Mouse (Mus musculus) limb, embryonic 10.5 days (tissue): ENCODE data around the gene Gm44790. TPM values are rescaled to one million over a fixed set of nuclear protein-coding genes. Genes with fewer than 3 reads are reported as not detected.
"Not testable (repeated sequence)": the region's sequence is repeated elsewhere in the genome, so short reads cannot be mapped to it uniquely, and the experiment has no call there.

ENCODE experiments used
- DNase-seq: peaks from one replicate; pipeline ENCODE4 v3.0.0-alpha.2; 2017; ENCODE audit warnings: low spot score
- H3K27ac ChIP-seq: fragments of 300-500 bp; sonication (generic); 2 replicates; pipeline ENCODE4 v1.5.1; 2016; ENCODE audit warnings: mild to moderate bottlenecking
- H3K27me3 ChIP-seq: fragments of 300-500 bp; sonication (generic); 2 replicates; pipeline ENCODE4 v1.6.1; 2016; ENCODE audit warnings: low read depth, mild to moderate bottlenecking; ENCODE audit not compliant: poor library complexity, severe bottlenecking
- H3K36me3 ChIP-seq: fragments of 300-500 bp; sonication (generic); 2 replicates; pipeline ENCODE4 v1.6.1; 2016; ENCODE audit warnings: mild to moderate bottlenecking, moderate library complexity
- H3K4me1 ChIP-seq: fragments of 300-500 bp; sonication (generic); 2 replicates; pipeline ENCODE4 v1.6.1; 2016
- H3K4me3 ChIP-seq: fragments of 300-500 bp; sonication (generic); 2 replicates; pipeline ENCODE4 v1.5.1; 2016; ENCODE audit warnings: mild to moderate bottlenecking, moderate library complexity
- H3K9me3 ChIP-seq: fragments of 300-500 bp; sonication (generic); replicated peaks from 2 replicates; pipeline ENCODE4 v1.6.1; 2016; ENCODE audit warnings: mild to moderate bottlenecking
- WGBS: fragments of 180-500 bp; shearing (Covaris S2); methylation state at CpG from one replicate; pipeline ENCODE4 v1.1.7; 2016; 5-methylcytosine and 5-hydroxymethylcytosine counted together
- polyA plus RNA-seq: library from polyadenylated mRNA; unstranded; fragments of >200 nt; fragmentation: Nextera tagmentation; extraction: Ambion mirVana; gene quantifications from 2 replicates; pipeline ENCODE4 v1.2.1, GENCODE M21; 2016

The Gm44790 gene
- not detected in 2 replicates for polyA plus RNA-seq

- Histone ChIP-seq H3K4me1 (no peaks in the 10 kb centered on the region), H3K9me3 (no peaks in the 10 kb centered on the region), H3K27me3 (no peaks in the 10 kb centered on the region), H3K36me3 (peaks cover 96% of the 10 kb centered on the region), H3K4me3 (no peak within 1 kb of the TSS), H3K27ac (no peak within 1 kb of the TSS)
- no peak for DNase-seq
- WGBS: 92% methylated on average over 1 of the region's 1 CpGs
Measured at GRCm38 (mm10) chr6:86426358-86426757, at the start of gene Gm44790. TSS of gene Gm44790 (plus strand) at chr6:86426658.

DNA sequence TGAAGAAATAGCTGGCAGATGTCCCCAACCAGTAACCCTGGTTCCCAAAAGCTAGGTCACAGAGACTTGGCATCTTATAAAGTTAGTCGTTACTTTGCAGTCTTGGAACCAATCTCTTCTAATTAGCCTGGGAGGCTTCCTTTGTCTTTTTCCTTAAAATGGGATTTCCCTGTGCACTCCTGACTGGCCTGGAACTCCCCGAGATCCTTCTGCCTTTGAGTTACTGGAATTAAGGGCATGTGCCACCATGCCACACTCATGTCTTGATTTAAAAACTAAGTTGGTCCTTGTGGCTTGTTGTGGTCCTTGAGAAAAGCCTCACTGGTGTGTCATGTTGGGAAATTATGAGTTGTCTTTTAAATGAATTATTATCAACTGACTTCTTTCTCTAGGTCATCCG is 48.1 kb upstream of the Gm44790 start:
- WGBS: 94% methylated on average over 3 of the region's 3 CpGs
- H3K36me3 ChIP-seq: peaks cover 65% of the 10 kb centered on the region
- no peaks in the 10 kb centered on the region for H3K27me3 ChIP-seq

DNA sequence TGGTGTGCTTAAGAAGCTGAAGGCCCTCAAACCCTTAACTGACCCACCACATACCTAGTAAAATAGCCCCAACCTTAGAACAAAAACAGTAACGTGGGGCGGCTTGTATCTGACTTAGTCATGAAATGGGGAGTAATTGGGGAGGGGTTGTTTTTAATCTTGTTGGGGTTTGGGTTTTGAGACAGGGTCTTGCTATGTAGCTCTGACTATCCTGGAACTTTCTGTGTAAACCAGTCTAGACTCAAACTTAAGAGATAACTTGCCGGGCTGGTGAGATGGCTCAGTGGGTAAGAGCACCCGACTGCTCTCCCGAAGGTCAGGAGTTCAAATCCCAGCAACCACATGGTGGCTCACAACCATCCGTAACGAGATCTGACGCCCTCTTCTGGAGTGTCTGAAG is 46.3 kb upstream of the Gm44790 start:
- H3K4me1 ChIP-seq, H3K4me3 ChIP-seq, H3K27me3 ChIP-seq, H3K9me3 ChIP-seq, DNase-seq, H3K27ac ChIP-seq: not testable (repeated sequence)
- WGBS: 69% methylated on average over 8 of the region's 8 CpGs
- H3K36me3 ChIP-seq: peaks cover 52% of the 10 kb centered on the region

More for the DNA sequence above, 48.1 kb upstream of the Gm44790 start:
- Histone ChIP-seq H3K4me3 (no peak overlapping the region), H3K9me3 (no peaks in the 10 kb centered on the region), H3K4me1 (peaks cover 4% of the 10 kb centered on the region; the same call in 1 of the 2 replicates), H3K27ac (no peak overlapping the region)
- DNase-seq: no peak

GRCm38 (mm10) chr6:86382551-86382950 is 43.9 kb upstream of the Gm44790 start:
- Histone ChIP-seq H3K27ac (no peak overlapping the region), H3K9me3 (no peaks in the 10 kb centered on the region), H3K27me3 (no peaks in the 10 kb centered on the region), H3K4me1 (peaks cover 5% of the 10 kb centered on the region; the same call in 1 of the 2 replicates), H3K4me3 (no peak overlapping the region), H3K36me3 (peaks cover 49% of the 10 kb centered on the region)
- DNase-seq: no peak

DNA sequence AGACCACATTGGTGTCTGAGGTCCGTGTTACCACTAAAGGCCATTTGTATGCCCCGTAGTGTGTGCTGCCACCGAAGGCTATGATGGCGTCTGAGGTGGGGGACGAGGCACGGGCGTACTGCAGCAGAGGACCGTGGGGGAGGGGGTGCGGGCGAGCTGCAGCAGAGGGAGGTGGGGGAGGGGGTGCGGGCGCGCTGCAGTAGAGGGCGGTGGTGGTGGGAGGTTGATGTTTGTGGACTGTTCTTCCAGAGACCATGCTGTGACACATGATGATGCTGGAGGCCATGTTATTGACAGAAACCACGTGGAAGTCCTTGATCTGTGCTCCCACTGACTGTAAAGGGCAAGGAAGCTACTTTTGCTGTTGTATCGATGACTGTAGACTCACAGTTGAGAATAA is 43.1 kb upstream of the Gm44790 start:
- DNase-seq: no peak
- H3K4me3 ChIP-seq: no peak overlapping the region
- no peak overlapping the region for H3K27ac ChIP-seq
- WGBS: 44% methylated on average over 16 of the region's 16 CpGs
- H3K4me1 ChIP-seq: peaks cover 5% of the 10 kb centered on the region; the same call in 1 of the 2 replicates
- H3K36me3 ChIP-seq: peaks cover 49% of the 10 kb centered on the region
- no peaks in the 10 kb centered on the region for H3K27me3 ChIP-seq
- H3K9me3 ChIP-seq: no peaks in the 10 kb centered on the region

- no peak for DNase-seq
- Histone ChIP-seq H3K27ac (no peak overlapping the region), H3K9me3 (no peaks in the 10 kb centered on the region), H3K4me1 (peaks cover 5% of the 10 kb centered on the region; the same call in 1 of the 2 replicates), H3K4me3 (no peak overlapping the region), H3K36me3 (peaks cover 49% of the 10 kb centered on the region), H3K27me3 (no peaks in the 10 kb centered on the region)
- WGBS: 77% methylated on average over 4 of the region's 4 CpGs
Measured at GRCm38 (mm10) chr6:86384692-86385091, 41.8 kb upstream of the Gm44790 start.

DNA sequence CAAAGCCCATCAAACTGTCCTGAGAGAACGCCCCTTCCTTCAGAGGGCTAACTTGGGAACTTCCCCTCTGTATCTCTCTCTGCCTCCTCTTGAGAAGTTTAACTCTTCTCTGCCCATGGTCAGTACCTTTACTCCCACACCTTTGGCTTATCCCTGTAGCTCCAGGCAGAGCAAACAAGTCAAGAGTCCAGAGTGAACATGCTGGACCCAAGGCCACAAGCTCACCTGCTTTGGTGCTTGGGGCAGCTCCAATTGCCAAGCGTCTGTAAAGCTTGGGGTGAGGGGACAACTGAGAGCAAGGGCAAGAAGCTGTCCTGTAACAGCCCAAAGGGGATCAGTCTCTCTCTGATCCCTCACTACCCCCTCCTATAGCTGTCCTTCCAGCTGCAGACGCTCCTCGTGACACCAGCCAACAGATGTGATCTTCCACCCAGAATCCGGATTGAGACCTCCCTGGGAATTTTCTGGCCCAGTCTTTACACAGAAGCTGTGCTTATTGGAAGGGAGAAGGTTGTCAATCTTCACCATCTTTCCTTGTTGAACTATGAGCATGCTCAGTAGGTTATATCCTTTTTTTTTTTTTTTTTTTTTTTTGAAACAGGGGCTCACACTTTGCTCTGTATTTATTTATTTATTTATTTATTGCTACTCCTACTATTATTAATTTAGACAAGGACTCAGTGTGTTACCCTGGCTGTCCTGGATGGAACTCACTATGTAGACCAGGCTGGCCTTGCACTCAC is 40.9 kb upstream of the Gm44790 start:
- peaks cover 5% of the 10 kb centered on the region; the same call in 1 of the 2 replicates for H3K4me1 ChIP-seq
- H3K27me3 ChIP-seq: no peaks in the 10 kb centered on the region
- WGBS: 82% methylated on average over 5 of the region's 5 CpGs
- no peak overlapping the region for H3K4me3 ChIP-seq
- H3K9me3 ChIP-seq: no peaks in the 10 kb centered on the region
- no peak overlapping the region for H3K27ac ChIP-seq
- DNase-seq: no peak
- peaks cover 51% of the 10 kb centered on the region for H3K36me3 ChIP-seq

DNA sequence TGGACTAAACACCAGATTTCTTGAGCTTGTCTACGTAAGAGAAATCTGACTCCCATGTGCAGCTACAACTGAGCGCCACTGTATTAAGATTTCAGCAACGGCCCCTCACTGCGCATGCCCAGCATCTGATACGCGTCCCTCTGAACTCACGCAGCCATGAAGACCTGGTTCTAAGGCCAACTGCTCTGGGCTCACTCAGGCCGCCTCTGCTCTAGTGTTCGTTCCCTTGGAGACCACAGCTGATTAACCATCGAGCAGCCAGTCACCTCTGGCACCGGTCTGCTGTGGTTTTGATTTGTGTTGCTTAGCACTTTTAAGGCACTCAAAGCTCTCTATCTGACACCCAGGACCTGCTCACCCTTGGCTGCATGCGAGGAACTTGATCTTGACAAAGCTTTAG is 39.1 kb upstream of the Gm44790 start:
- Histone ChIP-seq H3K4me3 (no peak overlapping the region), H3K9me3 (no peaks in the 10 kb centered on the region), H3K4me1 (peaks cover 5% of the 10 kb centered on the region; the same call in 1 of the 2 replicates), H3K27me3 (no peaks in the 10 kb centered on the region), H3K36me3 (peaks cover 69% of the 10 kb centered on the region), H3K27ac (no peak overlapping the region)
- no peak for DNase-seq
- WGBS: 91% methylated on average over 12 of the region's 12 CpGs

DNA sequence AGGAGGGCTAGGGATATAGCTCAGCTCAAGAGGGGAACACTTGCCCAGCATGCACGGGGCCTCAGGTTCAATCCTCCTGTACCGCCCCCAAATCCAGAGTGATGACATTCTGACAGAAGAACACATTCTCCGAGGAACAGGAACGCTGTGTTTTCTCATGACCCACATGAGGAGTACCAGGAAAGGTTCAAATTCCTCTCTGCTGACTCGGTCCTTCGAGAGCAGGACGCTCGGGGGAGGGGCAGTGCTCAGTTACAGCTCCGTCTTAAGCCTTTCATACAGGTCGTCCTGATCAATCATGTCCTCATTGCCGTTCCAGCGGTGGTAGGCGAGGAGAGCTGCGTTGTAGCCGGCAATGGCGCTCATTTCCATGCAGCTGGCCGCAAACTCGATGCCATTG is 38.0 kb upstream of the Gm44790 start:
- no peaks in the 10 kb centered on the region for H3K9me3 ChIP-seq
- H3K27me3 ChIP-seq: no peaks in the 10 kb centered on the region
- no peak for DNase-seq
- peaks cover 78% of the 10 kb centered on the region for H3K36me3 ChIP-seq
- H3K27ac ChIP-seq: no peak overlapping the region
- WGBS: 84% methylated on average over 18 of the region's 18 CpGs
- H3K4me1 ChIP-seq: peaks cover under 1% of the 10 kb centered on the region; the same call in 1 of the 2 replicates
- H3K4me3 ChIP-seq: no peak overlapping the region

- WGBS: 93% methylated on average over 5 of the region's 5 CpGs
- H3K9me3 ChIP-seq: no peaks in the 10 kb centered on the region
- H3K27ac ChIP-seq: no peak overlapping the region
- peaks cover 16% of the 10 kb centered on the region for H3K4me1 ChIP-seq
- no peaks in the 10 kb centered on the region for H3K27me3 ChIP-seq
- peaks cover 77% of the 10 kb centered on the region for H3K36me3 ChIP-seq
- no peak for DNase-seq
- H3K4me3 ChIP-seq: no peak overlapping the region
Measured at GRCm38 (mm10) chr6:86391326-86391725, 35.1 kb upstream of the Gm44790 start.

GRCm38 (mm10) chr6:86393187-86393586 is 33.3 kb upstream of the Gm44790 start:
- H3K4me1 ChIP-seq: peaks cover 27% of the 10 kb centered on the region
- no peak for DNase-seq
- no peaks in the 10 kb centered on the region for H3K9me3 ChIP-seq
- no peak overlapping the region for H3K27ac ChIP-seq
- 85% methylated on average over 1 of the region's 1 CpGs for WGBS
- no peak overlapping the region for H3K4me3 ChIP-seq
- H3K27me3 ChIP-seq: no peaks in the 10 kb centered on the region
- H3K36me3 ChIP-seq: peaks cover 60% of the 10 kb centered on the region

GRCm38 (mm10) chr6:86394078-86394720 is 32.3 kb upstream of the Gm44790 start:
- Histone ChIP-seq H3K27me3 (no peaks in the 10 kb centered on the region), H3K4me3 (no peak overlapping the region), H3K27ac (no peak overlapping the region), H3K36me3 (peaks cover 50% of the 10 kb centered on the region), H3K9me3 (no peaks in the 10 kb centered on the region), H3K4me1 (peaks cover 27% of the 10 kb centered on the region)
- no peak for DNase-seq
- 93% methylated on average over 17 of the region's 17 CpGs for WGBS

GRCm38 (mm10) chr6:86395021-86395420 is 31.4 kb upstream of the Gm44790 start:
- H3K4me3 ChIP-seq: no peak overlapping the region
- H3K4me1 ChIP-seq: peaks cover 27% of the 10 kb centered on the region
- no peaks in the 10 kb centered on the region for H3K27me3 ChIP-seq
- DNase-seq: no peak
- H3K27ac ChIP-seq: no peak overlapping the region
- no peaks in the 10 kb centered on the region for H3K9me3 ChIP-seq
- WGBS: 96% methylated on average over 9 of the region's 9 CpGs
- H3K36me3 ChIP-seq: peaks cover 43% of the 10 kb centered on the region
